Mouse (Mus musculus): Measurements from ENCODE around the gene Pik3cb. TPM values are rescaled to one million over a fixed set of nuclear protein-coding genes. Genes with fewer than 3 reads are reported as not detected.

Pik3cb gene
- polyA plus RNA-seq, 1 experiment from 2014 or later: 2.9 TPM

GRCm38 (mm10) chr9:99166946-99167345 lies 26.5 kb upstream of the Pik3cb start:
- Histone ChIP-seq H3K4me1 (ENCODE audit: control insufficient read depth, insufficient read depth, low read depth, low read length) (no peaks in the 10 kb centered on the region; the same call in 1 of the 2 replicates), H3K27ac (ENCODE audit: low read depth, low read length) (no peak overlapping the region), H3K9ac (ENCODE audit: low read depth, low read length) (no peak overlapping the region), H3K4me3 (ENCODE audit: low read length) (no peak overlapping the region), H3K36me3 (ENCODE audit: control insufficient read depth, insufficient read depth, low read length) (no peaks in the 10 kb centered on the region), H3K9me3 (ENCODE audit: control insufficient read depth, low read length) (no peaks in the 10 kb centered on the region), H3K4me2 (ENCODE audit: low read length) (no peak overlapping the region), H3K27me3 (replicated peaks; ENCODE audit: control insufficient read depth, insufficient read depth, low read length) (no peaks in the 10 kb centered on the region)
- ATAC-seq: no peak
- 79% methylated on average over 5 of the region's 5 CpGs for WGBS

DNA sequence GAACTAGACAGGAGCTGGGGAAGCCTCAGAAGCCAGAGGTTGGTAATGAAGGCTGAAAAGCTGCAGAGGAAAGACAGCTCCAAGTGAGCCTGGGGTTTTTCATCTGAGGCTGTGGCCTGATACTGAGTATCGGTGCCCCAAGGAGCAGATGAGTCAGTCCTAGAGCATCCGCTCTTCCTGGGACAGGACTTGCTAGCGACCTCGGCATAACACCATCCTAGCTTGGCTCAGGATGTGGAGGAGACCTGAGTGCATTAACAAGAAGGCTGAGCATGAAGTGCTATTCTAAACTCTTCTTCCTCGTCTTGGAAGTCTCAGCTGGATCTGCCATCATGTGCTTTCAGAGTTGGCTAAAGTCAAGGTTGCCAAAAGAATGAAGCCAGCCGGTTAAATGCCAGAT lies 25.5 kb upstream of the Pik3cb start:
- no peak overlapping the region for H3K4me3 ChIP-seq (ENCODE audit: low read length)
- H3K36me3 ChIP-seq (ENCODE audit: control insufficient read depth, insufficient read depth, low read length): no peaks in the 10 kb centered on the region
- H3K27ac ChIP-seq (ENCODE audit: low read depth, low read length): no peak overlapping the region
- WGBS: 68% methylated on average over 6 of the region's 6 CpGs
- no peak overlapping the region for H3K9ac ChIP-seq (ENCODE audit: low read depth, low read length)
- H3K4me2 ChIP-seq (ENCODE audit: low read length): no peak overlapping the region
- no peaks in the 10 kb centered on the region for H3K27me3 ChIP-seq (replicated peaks; ENCODE audit: control insufficient read depth, insufficient read depth, low read length)
- no peaks in the 10 kb centered on the region for H3K9me3 ChIP-seq (ENCODE audit: control insufficient read depth, low read length)
- no peak for ATAC-seq
- H3K4me1 ChIP-seq (ENCODE audit: control insufficient read depth, insufficient read depth, low read depth, low read length): no peaks in the 10 kb centered on the region; the same call in 1 of the 2 replicates

DNA sequence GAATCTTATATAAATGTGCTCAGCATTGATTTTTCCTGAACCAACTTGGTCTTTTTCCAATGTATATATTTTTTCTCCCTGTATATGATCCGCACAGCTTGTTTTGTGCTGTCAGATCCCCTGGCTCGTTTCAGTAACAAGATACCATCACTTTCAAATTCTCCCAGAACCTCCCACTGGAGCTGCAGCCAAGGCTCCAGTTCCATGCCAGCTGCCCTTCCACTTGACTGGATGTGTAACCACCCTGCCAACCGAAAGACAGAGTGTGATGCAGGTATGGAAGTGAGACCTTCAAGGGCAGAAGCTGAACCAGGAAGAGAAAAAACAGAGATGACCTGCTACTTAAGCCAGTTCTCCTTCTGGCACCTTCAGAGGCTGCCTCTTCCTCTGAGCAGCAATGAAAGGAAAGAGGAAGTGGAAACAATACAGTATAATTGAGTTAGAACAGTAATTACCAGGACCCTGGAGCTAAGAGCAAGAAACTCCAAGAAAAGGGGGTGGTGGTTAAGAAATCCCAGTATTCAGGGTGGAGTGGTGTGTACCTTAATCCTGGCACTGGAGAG lies 24.3 kb upstream of the Pik3cb start:
- H3K9ac ChIP-seq (ENCODE audit: low read depth, low read length): no peak overlapping the region
- no peaks in the 10 kb centered on the region for H3K9me3 ChIP-seq (ENCODE audit: control insufficient read depth, low read length)
- no peaks in the 10 kb centered on the region for H3K27me3 ChIP-seq (replicated peaks; ENCODE audit: control insufficient read depth, insufficient read depth, low read length)
- H3K4me2 ChIP-seq (ENCODE audit: low read length): no peak overlapping the region
- no peaks in the 10 kb centered on the region for H3K36me3 ChIP-seq (ENCODE audit: control insufficient read depth, insufficient read depth, low read length)
- no peak overlapping the region for H3K27ac ChIP-seq (ENCODE audit: low read depth, low read length)
- 0 out of 2 replicates have a peak, but pooled peaks have one; percentile 58 for ATAC-seq
- WGBS: 52% methylated on average over 3 of the region's 3 CpGs
- H3K4me3 ChIP-seq (ENCODE audit: low read length): no peak overlapping the region
- no peaks in the 10 kb centered on the region; the same call in 1 of the 2 replicates for H3K4me1 ChIP-seq (ENCODE audit: control insufficient read depth, insufficient read depth, low read depth, low read length)

DNA sequence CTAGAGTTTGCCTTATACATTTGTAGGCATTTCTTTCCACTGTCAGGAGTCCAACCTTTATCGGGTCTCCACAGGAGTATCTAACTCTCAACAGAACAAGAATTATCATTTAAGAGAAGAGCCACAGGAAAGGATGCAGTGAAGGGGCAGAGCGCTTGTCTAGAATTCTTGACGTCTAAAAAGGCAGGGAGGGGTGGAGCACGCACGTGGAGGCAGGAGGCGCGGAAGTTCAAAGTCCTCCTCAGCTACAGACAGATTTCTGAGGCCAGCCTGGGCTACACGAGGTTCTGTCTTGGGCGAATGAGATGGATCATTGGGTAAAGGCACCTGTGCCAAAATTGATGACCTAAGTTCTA lies 23.7 kb upstream of the Pik3cb start:
- H3K9me3 ChIP-seq (ENCODE audit: control insufficient read depth, low read length): no peaks in the 10 kb centered on the region
- H3K27me3 ChIP-seq (replicated peaks; ENCODE audit: control insufficient read depth, insufficient read depth, low read length): no peaks in the 10 kb centered on the region
- H3K36me3 ChIP-seq (ENCODE audit: control insufficient read depth, insufficient read depth, low read length): no peaks in the 10 kb centered on the region
- no peak overlapping the region for H3K4me2 ChIP-seq (ENCODE audit: low read length)
- H3K4me3 ChIP-seq (ENCODE audit: low read length): no peak overlapping the region
- no peak overlapping the region for H3K27ac ChIP-seq (ENCODE audit: low read depth, low read length)
- H3K9ac ChIP-seq (ENCODE audit: low read depth, low read length): no peak overlapping the region
- no peak for ATAC-seq
- WGBS: 44% methylated on average over 9 of the region's 9 CpGs
- H3K4me1 ChIP-seq (ENCODE audit: control insufficient read depth, insufficient read depth, low read depth, low read length): no peaks in the 10 kb centered on the region; the same call in 1 of the 2 replicates

- no peaks in the 10 kb centered on the region; the same call in 1 of the 2 replicates for H3K4me1 ChIP-seq (ENCODE audit: control insufficient read depth, insufficient read depth, low read depth, low read length)
- no peak overlapping the region for H3K4me3 ChIP-seq (ENCODE audit: low read length)
- H3K4me2 ChIP-seq (ENCODE audit: low read length): peak overlapping the region; percentile 35
- WGBS: 12% methylated on average over 15 of the region's 15 CpGs
- no peaks in the 10 kb centered on the region for H3K27me3 ChIP-seq (replicated peaks; ENCODE audit: control insufficient read depth, insufficient read depth, low read length)
- no peak overlapping the region for H3K27ac ChIP-seq (ENCODE audit: low read depth, low read length)
- no peak overlapping the region for H3K9ac ChIP-seq (ENCODE audit: low read depth, low read length)
- H3K36me3 ChIP-seq (ENCODE audit: control insufficient read depth, insufficient read depth, low read length): no peaks in the 10 kb centered on the region
- H3K9me3 ChIP-seq (ENCODE audit: control insufficient read depth, low read length): no peaks in the 10 kb centered on the region
- ATAC-seq: peak; percentile 80
Measured at GRCm38 (mm10) chr9:99163420-99164147, 23.2 kb upstream of the Pik3cb start.

DNA sequence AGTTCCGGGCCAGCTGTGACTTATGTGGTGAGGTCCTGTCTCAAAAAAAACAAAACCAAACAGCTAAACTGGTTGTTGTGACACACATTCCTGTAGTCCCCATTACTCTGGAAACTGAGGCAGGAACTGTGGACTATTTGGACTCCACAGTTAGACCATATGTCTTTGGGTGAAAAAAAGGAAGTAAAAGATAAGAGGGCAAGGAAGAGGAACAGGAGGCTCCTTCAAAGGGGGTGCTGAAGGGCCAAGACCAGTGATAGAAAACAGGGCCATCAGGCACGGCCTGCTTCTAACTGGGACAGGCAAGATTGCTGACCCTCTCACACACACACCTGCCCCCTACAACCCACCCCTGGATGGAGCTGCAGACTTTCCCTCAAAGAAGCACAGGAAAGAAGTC lies 22.4 kb upstream of the Pik3cb start:
- no peaks in the 10 kb centered on the region for H3K36me3 ChIP-seq (ENCODE audit: control insufficient read depth, insufficient read depth, low read length)
- 89% methylated on average over 2 of the region's 2 CpGs for WGBS
- H3K4me1 ChIP-seq (ENCODE audit: control insufficient read depth, insufficient read depth, low read depth, low read length): no peaks in the 10 kb centered on the region; the same call in 1 of the 2 replicates
- H3K9me3 ChIP-seq (ENCODE audit: control insufficient read depth, low read length): no peaks in the 10 kb centered on the region
- no peaks in the 10 kb centered on the region for H3K27me3 ChIP-seq (replicated peaks; ENCODE audit: control insufficient read depth, insufficient read depth, low read length)
- no peak overlapping the region for H3K27ac ChIP-seq (ENCODE audit: low read depth, low read length)
- no peak overlapping the region for H3K9ac ChIP-seq (ENCODE audit: low read depth, low read length)
- no peak for ATAC-seq
- H3K4me2 ChIP-seq (ENCODE audit: low read length): no peak overlapping the region
- H3K4me3 ChIP-seq (ENCODE audit: low read length): no peak overlapping the region

DNA sequence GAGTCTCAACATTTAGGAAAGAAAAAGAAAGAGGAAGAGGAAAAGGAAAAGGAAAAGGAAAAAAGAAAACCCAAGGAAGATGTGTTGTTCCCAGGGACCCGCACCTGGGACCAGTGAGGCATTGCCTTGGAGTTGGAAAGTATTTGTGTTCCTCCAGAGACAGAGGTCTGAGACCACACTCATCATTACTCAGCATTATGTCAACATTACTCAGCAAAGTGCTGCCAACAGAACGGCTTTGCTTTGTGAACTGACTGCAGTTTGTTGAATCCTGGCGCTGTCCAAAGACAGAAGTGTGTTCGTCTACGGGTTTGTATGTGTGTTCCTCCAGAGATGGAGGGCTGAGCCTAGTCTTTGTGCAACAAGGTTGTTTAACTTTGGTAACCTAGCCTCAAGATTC lies 20.4 kb upstream of the Pik3cb start:
- no peak for ATAC-seq
- H3K4me3 ChIP-seq (ENCODE audit: low read length): no peak overlapping the region
- no peak overlapping the region for H3K27ac ChIP-seq (ENCODE audit: low read depth, low read length)
- H3K4me1 ChIP-seq (ENCODE audit: control insufficient read depth, insufficient read depth, low read depth, low read length): no peaks in the 10 kb centered on the region; the same call in 1 of the 2 replicates
- H3K27me3 ChIP-seq (replicated peaks; ENCODE audit: control insufficient read depth, insufficient read depth, low read length): no peaks in the 10 kb centered on the region
- no peaks in the 10 kb centered on the region for H3K9me3 ChIP-seq (ENCODE audit: control insufficient read depth, low read length)
- no peak overlapping the region for H3K4me2 ChIP-seq (ENCODE audit: low read length)
- 88% methylated on average over 5 of the region's 5 CpGs for WGBS
- H3K9ac ChIP-seq (ENCODE audit: low read depth, low read length): no peak overlapping the region
- no peaks in the 10 kb centered on the region for H3K36me3 ChIP-seq (ENCODE audit: control insufficient read depth, insufficient read depth, low read length)

GRCm38 (mm10) chr9:99159932-99160331 lies 19.5 kb upstream of the Pik3cb start:
- WGBS: 95% methylated on average over 5 of the region's 5 CpGs
- Histone ChIP-seq H3K9me3 (ENCODE audit: control insufficient read depth, low read length) (no peaks in the 10 kb centered on the region), H3K4me2 (ENCODE audit: low read length) (no peak overlapping the region), H3K27me3 (replicated peaks; ENCODE audit: control insufficient read depth, insufficient read depth, low read length) (no peaks in the 10 kb centered on the region), H3K9ac (ENCODE audit: low read depth, low read length) (no peak overlapping the region), H3K27ac (ENCODE audit: low read depth, low read length) (no peak overlapping the region), H3K36me3 (ENCODE audit: control insufficient read depth, insufficient read depth, low read length) (no peaks in the 10 kb centered on the region), H3K4me3 (ENCODE audit: low read length) (no peak overlapping the region), H3K4me1 (ENCODE audit: control insufficient read depth, insufficient read depth, low read depth, low read length) (no peaks in the 10 kb centered on the region; the same call in 1 of the 2 replicates)
- no peak for ATAC-seq

DNA sequence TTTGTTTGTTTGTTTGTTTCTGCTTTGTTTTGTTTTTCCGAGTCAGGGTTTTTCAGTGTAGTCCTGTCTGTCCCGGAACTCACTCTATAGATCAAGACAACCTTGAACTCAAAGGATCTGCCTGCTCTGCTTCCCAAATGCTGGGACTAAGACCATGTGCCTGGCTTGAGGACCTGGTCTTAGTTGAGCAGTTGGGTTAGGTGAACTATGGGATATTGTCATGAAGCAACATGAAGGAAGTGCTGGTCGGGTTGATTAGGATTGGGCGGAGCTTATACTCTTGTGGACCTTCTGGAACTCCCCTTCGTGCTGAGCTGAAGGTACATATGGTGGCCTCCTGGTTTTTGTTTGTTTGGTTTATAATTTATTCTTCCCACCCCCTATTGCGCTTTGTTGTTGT lies 18.3 kb upstream of the Pik3cb start:
- no peak for ATAC-seq
- Histone ChIP-seq H3K4me3 (ENCODE audit: low read length) (no peak overlapping the region), H3K4me2 (ENCODE audit: low read length) (no peak overlapping the region), H3K27me3 (replicated peaks; ENCODE audit: control insufficient read depth, insufficient read depth, low read length) (no peaks in the 10 kb centered on the region), H3K4me1 (ENCODE audit: control insufficient read depth, insufficient read depth, low read depth, low read length) (peaks cover 1% of the 10 kb centered on the region; the same call in 1 of the 2 replicates), H3K9ac (ENCODE audit: low read depth, low read length) (no peak overlapping the region), H3K27ac (ENCODE audit: low read depth, low read length) (no peak overlapping the region), H3K9me3 (ENCODE audit: control insufficient read depth, low read length) (no peaks in the 10 kb centered on the region), H3K36me3 (ENCODE audit: control insufficient read depth, insufficient read depth, low read length) (no peaks in the 10 kb centered on the region)
- WGBS: 87% methylated on average over 6 of the region's 6 CpGs

Data from hindbrain, embryonic 16.5 days (tissue).